Mouse (Mus musculus) erythroblast, embryonic 14.5 days (primary cell): ENCODE measurements around the gene Cd53. TPM values are rescaled to one million over a fixed set of nuclear protein-coding genes. Genes with fewer than 3 reads are reported as not detected.

Source experiments
- H3K27me3 ChIP-seq: 2 replicates; pipeline ENCODE4 v1.6.1; 2012; ENCODE audit warnings: inconsistent platforms; ENCODE audit not compliant: control insufficient read depth
- H3K36me3 ChIP-seq: 2 replicates; pipeline ENCODE4 v1.6.1; 2012; ENCODE audit warnings: mild to moderate bottlenecking, inconsistent platforms; ENCODE audit not compliant: control insufficient read depth
- H3K4me1 ChIP-seq: 2 replicates; pipeline ENCODE4 v1.6.1; 2012; ENCODE audit warnings: inconsistent platforms; ENCODE audit not compliant: control insufficient read depth
- H3K4me3 ChIP-seq: replicated peaks from 2 replicates; pipeline ENCODE3; 2012; ENCODE audit warnings: moderate library complexity, mild to moderate bottlenecking, inconsistent platforms
- H3K9me3 ChIP-seq: 2 replicates; pipeline ENCODE4 v1.6.1; 2012; ENCODE audit warnings: low read length, inconsistent platforms, mixed read lengths; ENCODE audit not compliant: control insufficient read depth
- GATA1 ChIP-seq: IDR thresholded peaks from 2 replicates; pipeline ENCODE4 v1.6.1; 2012; ENCODE audit warnings: low read length, inconsistent platforms, mixed read lengths
- TAL1 ChIP-seq: IDR thresholded peaks from 3 replicates; pipeline ENCODE4 v1.6.1; 2012; ENCODE audit warnings: low read length, inconsistent platforms, mixed read lengths
- polyA plus RNA-seq: library from polyadenylated mRNA; stranded (reverse); fragments of >175 nt; gene quantifications from 2 replicates; pipeline ENCODE4 v1.2.3, GENCODE M21; 2012

Gene Cd53
- not detected in 2 replicates for polyA plus RNA-seq

DNA sequence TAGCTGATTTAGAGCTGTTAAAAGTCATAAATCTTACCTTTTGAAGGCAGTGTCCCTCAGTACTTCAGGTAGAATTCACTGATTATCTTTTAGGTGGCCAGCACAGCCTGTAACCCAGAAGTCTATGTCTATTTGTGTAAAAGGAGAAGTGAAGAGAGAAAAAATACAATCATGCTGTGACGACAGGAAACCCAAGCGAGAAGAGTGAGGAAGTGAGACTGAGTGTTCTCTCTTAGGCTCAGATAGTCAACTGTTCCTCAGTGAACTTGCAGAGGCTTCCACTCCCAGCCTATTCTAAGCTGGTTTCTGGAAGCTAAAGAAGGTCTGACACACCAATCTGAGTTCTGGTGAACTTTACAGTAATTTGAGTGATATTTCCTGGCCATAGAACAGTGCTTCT, at the start of gene Cd53:
Cd53 (minus strand) TSS at position 220 of the 400 bp plus-strand sequence.
- Histone ChIP-seq H3K36me3 (no peaks in the 10 kb centered on the region), H3K4me1 (no peaks in the 10 kb centered on the region), H3K4me3 (no peak within 1 kb of the TSS), H3K9me3 (no peaks in the 10 kb centered on the region), H3K27me3 (no peaks in the 10 kb centered on the region)
- TF ChIP-seq GATA1 (no peak), TAL1 (no peak)

DNA sequence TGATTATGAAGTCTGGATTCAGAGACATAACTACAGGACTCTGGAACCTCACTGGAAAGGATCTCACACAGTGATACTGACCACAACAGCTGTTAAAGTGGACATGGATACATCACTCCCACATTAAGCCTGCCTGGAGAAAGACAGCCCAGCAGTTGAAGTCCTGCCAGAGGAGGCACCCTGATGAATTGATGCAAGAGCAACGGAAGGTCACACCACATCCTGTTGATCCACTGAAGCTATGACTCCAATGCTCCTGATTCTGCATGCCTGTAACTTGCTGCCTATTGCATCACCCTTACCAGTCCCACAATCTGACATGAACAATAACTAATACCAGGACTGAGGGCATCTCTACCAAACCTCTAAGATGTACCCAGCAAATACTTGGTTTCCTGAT, 42.2 kb upstream of the Cd53 start:
- no peaks in the 10 kb centered on the region for H3K4me1 ChIP-seq
- peaks cover 8% of the 10 kb centered on the region; the same call in 1 of the 2 replicates for H3K9me3 ChIP-seq
- no peaks in the 10 kb centered on the region for H3K36me3 ChIP-seq
- no peak overlapping the region for H3K4me3 ChIP-seq
- no peaks in the 10 kb centered on the region for H3K27me3 ChIP-seq
- no peak for TF ChIP-seq TAL1
- no peak for TF ChIP-seq GATA1

DNA sequence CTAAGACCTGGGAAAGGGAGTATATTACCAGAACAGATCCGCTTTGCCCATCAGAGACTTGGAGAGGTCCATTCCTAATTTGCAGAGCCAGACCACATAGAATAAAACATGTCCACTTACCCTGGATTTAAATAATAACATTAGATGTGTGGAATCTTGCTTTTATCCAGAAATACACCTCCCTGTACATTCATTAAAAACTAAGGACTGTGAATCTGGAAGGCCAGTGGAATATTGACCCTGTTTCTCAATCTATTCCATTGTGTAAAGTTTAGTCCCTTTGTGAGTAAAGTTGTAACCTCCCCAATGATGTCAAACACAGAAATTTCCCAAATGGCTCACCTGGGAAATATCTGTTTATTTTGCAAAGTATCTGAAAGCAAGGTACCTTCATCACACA, 36.2 kb upstream of the Cd53 start, which contains the start of gene Olfr266:
Olfr266 (minus strand) TSS at position 101 of the 400 bp plus-strand sequence.
- TF ChIP-seq GATA1 (no peak), TAL1 (no peak)
- no peaks in the 10 kb centered on the region for H3K9me3 ChIP-seq
- no peaks in the 10 kb centered on the region for H3K4me1 ChIP-seq
- no peaks in the 10 kb centered on the region for H3K36me3 ChIP-seq
- no peaks in the 10 kb centered on the region for H3K27me3 ChIP-seq
- no peak within 1 kb of the TSS for H3K4me3 ChIP-seq

DNA sequence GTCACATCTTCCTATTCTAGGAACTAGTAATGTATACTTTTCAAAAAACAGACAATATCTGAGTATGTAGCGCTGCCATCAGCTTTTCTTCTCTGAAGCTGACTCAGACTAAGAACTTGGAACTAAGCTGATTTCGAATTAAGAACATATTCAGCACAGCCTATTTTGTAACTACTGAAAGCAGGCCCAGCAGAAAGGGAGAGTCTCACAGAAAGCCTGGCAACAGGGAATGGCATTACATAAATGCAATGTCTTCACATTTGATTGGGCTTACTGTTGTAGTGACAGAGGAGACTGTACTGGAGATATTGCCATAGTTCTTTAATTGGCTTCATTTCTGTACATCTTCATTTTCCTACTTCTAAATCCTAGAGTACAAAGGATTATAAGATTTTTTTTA, 27.7 kb upstream of the Cd53 start:
- Histone ChIP-seq H3K27me3 (no peaks in the 10 kb centered on the region), H3K4me3 (no peak overlapping the region), H3K4me1 (no peaks in the 10 kb centered on the region), H3K36me3 (no peaks in the 10 kb centered on the region), H3K9me3 (no peaks in the 10 kb centered on the region)
- TF ChIP-seq TAL1 = no peak
- TF ChIP-seq GATA1 = no peak

DNA sequence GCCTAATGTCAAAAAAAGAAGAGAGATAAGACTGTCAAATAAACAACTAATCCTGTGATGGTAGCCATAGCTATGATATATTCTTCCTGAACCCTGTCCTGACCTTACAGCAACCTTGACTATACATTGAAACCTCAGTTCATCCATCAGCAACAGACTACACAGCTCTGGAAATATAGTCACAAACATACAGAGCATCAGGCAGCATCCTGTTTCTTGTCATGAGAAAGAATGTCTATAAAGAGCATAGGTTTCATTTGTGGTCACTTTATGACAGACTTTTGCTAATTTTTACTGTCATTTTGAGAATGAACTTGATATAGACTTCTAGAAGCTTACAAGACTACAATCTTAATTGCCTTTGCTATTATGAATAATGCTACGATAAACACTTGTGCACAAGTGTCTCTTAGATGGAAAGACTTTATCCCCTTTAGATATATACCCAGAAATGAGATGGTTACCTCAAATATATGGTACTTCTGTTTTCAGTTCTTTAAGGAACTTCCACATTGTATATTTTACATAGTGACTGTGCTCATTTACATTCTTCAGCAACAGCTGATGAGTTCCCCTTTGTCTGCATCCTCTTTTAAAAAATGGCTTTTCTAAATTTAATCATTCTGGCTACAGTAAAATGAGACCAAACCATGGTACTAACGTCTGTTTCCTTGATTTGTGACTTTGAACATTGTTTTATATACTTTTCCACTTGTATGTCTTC, 19.2 kb upstream of the Cd53 start:
- no peak for TF ChIP-seq GATA1
- no peak for TF ChIP-seq TAL1
- no peak overlapping the region for H3K4me3 ChIP-seq
- H3K4me1 ChIP-seq = no peaks in the 10 kb centered on the region
- H3K36me3 ChIP-seq = no peaks in the 10 kb centered on the region
- no peaks in the 10 kb centered on the region for H3K9me3 ChIP-seq
- no peaks in the 10 kb centered on the region for H3K27me3 ChIP-seq

DNA sequence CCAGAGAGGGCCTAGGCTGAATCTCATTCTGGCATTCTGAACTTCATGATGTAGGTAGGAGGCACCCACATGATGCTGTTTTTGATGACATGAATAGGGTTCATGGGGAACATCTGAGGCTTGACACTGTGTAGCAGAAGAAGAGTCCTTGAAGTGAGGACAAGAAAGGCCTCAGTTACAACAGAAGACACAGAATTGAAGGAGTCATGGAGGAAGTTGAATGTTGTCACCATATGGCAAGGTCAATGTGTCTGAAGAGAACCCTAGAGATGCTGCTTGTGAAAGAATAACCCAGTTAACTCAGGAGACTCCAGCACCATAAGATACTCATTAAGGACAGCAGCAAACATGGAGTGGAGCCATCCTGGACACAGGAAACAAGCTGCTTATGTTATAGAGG, 8.1 kb upstream of the Cd53 start:
- Histone ChIP-seq H3K27me3 (no peaks in the 10 kb centered on the region), H3K4me1 (no peaks in the 10 kb centered on the region), H3K4me3 (no peak overlapping the region), H3K36me3 (no peaks in the 10 kb centered on the region), H3K9me3 (peaks cover 3% of the 10 kb centered on the region; the same call in 1 of the 2 replicates)
- TF ChIP-seq TAL1 = no peak

DNA sequence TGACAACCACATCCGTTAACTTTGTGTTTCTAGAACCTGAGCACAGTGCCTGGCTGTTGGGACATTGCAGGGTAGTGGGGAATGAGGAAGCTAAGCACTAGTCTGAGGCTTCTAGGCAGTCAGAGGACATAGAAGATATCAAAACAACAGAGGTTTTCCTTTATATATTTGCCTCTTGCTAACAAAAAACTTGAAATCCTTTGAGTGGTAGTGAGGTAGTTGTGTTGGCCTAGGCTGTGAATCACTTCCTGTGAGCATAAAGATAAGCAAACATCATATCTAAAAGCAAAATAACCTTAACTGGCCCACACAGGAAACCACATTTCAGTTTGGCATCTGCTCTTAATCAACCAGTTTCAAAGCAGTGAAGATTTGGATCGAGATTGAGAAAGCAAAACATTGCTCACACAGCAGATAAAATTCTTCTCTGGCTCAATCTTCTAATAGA, 1.5 kb downstream of the Cd53 start:
- Histone ChIP-seq H3K4me3 (no peak overlapping the region), H3K27me3 (no peaks in the 10 kb centered on the region)
- TF ChIP-seq TAL1 (no peak), GATA1 (no peak)

DNA sequence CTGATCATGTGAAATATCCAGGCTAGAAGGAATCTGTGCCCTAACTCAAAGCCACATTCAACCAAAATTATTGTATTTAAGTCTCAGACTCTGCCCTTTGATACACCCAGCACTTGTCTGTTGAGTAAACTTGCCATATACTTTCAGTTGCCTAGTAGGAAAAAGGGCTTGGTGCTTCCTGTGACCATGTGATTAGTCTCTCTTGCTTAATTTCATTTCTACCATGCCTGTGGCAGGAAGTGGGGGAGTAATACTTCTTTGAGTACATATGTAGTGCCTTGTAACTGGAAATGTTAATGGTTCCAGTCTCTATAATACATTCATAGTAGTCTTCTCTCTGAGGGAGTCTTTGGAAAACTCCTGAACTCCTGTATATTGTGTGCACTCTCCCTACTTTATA, 2.0 kb downstream of the Cd53 start:
- Histone ChIP-seq H3K4me3 (no peak overlapping the region), H3K36me3 (no peaks in the 10 kb centered on the region), H3K9me3 (no peaks in the 10 kb centered on the region), H3K4me1 (no peaks in the 10 kb centered on the region), H3K27me3 (no peaks in the 10 kb centered on the region)
- TF ChIP-seq TAL1 = no peak
- TF ChIP-seq GATA1 = no peak

More for the DNA sequence above, 1.5 kb downstream of the Cd53 start:
- Histone ChIP-seq H3K4me1 (no peaks in the 10 kb centered on the region), H3K9me3 (no peaks in the 10 kb centered on the region), H3K36me3 (no peaks in the 10 kb centered on the region)

DNA sequence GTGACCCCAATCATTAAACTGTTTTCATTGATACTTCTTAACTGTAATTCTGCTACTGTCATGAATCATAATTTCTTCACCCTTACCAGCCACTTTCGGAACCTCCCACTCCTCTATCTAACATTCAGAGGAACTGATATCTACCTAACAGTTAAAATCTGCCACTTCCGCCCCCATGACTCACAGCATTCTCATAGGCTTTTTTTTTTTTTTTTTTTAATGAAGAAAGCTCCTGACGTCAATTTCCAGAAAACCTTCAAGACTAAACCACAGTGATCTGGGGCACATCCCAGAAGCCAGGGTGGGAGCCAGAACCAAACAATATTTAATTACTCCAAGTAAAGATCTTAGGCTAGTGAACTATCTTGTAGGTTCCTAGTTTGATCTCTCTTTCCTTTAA, 4.8 kb downstream of the Cd53 start:
- Histone ChIP-seq H3K36me3 (no peaks in the 10 kb centered on the region), H3K27me3 (no peaks in the 10 kb centered on the region), H3K4me1 (no peaks in the 10 kb centered on the region), H3K9me3 (no peaks in the 10 kb centered on the region), H3K4me3 (no peak overlapping the region)
- TF ChIP-seq TAL1 = no peak
- no peak for TF ChIP-seq GATA1
